Mouse (Mus musculus): ENCODE results near the gene Trio.

GRCm38 (mm10) chr15:28067373-28067772, 41.7 kb upstream of the Trio start:
- TF ChIP-seq CTCF (IDR thresholded peaks at IDR 0.05; ENCODE audit: borderline replicate concordance, insufficient read depth, low read depth, low read length) (peak; percentile 39; the same call in 1 of the 2 replicates), POLR2A (IDR thresholded peaks at IDR 0.05; ENCODE audit: borderline replicate concordance, insufficient read depth, low read length) (no peak)
